ENCODE assay signal across 8 mouse cellular contexts in the genomic region with DNA sequence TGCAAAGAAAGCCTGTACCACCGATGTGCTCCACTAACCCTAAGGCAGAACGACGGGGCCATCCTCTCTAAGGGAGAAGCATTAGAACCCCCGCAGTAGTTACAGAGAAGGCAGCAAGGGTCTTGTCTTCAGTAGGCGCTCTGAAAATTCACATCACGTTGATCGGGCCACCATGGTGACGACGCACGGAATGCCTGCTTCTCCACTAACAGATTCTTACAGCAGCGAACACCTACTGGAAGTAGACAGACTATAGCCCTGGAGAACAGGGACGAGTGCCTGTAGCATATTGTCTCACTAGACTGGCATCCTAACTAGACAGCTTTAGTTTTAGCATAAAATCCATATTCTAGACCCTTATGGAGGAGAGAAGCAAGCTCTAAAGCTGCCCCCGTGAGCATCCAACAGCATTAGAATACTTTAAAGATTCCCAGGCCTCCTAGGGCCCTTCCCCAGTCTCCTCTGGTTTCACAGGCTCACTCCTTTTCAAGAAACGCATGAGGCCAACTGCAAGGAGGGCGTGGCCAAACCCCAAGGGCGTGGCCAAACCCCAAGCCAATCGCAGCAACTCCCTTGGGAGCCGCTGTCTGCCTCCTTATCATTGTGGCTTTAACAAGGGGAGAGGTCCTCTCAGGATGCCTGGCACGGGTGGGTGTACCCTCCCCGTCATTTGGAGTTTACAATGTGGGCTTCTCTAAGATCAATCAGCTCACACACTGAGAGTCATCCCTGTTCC.
DNase-seq lines count a peak whose midpoint lies in the region; ATAC-seq lines count a peak whose summit lies in the region.

No protein-coding gene starts in this region.

- H3K9me3 ChIP-seq in embryonic facial prominence, embryonic 10.5 days = no peaks in the 10 kb centered on the region
- H3K9me3 ChIP-seq in hindbrain, embryonic 11.5 days (ENCODE audit: control insufficient read depth, low read length) = no peaks in the 10 kb centered on the region
- H3K9me3 ChIP-seq in neural tube, embryonic 12.5 days = no peaks in the 10 kb centered on the region
- H3K9me3 ChIP-seq in intestine, embryonic 15.5 days = no peaks in the 10 kb centered on the region

- ATAC-seq in hindbrain, embryonic 11.5 days (ENCODE audit: low FRiP score) = peak; percentile 56; the same call in 1 of the 2 replicates
- ATAC-seq in neural tube, embryonic 12.5 days (ENCODE audit: low FRiP score, low read depth) = peak; percentile 44; the same call in 1 of the 2 replicates
- ATAC-seq in granulocyte monocyte progenitor cell, adult 5-6 weeks (replicated peaks; ENCODE audit: poor library complexity, severe bottlenecking) = no peak
- ATAC-seq in intestine, embryonic 15.5 days = no peak

- H3K4me3 ChIP-seq in embryonic facial prominence, embryonic 10.5 days = peak overlapping the region; percentile 21; the same call in 1 of the 2 replicates
- H3K4me3 ChIP-seq in hindbrain, embryonic 11.5 days (ENCODE audit: low read depth, low read length) = no peak overlapping the region
- no peak overlapping the region for H3K4me3 ChIP-seq in neural tube, embryonic 12.5 days
- H3K4me3 ChIP-seq in intestine, embryonic 15.5 days (replicated peaks) = no peak overlapping the region

- peak overlapping the region; percentile 24; the same call in 1 of the 2 replicates for H3K27ac ChIP-seq in embryonic facial prominence, embryonic 10.5 days (replicated peaks)
- H3K27ac ChIP-seq in hindbrain, embryonic 11.5 days (ENCODE audit: low read depth, low read length) = no peak overlapping the region
- no peak overlapping the region for H3K27ac ChIP-seq in neural tube, embryonic 12.5 days
- H3K27ac ChIP-seq in intestine, embryonic 15.5 days = no peak overlapping the region

- H3K9ac ChIP-seq in hindbrain, embryonic 11.5 days (ENCODE audit: low read depth, low read length) = no peak overlapping the region
- no peak overlapping the region for H3K9ac ChIP-seq in neural tube, embryonic 12.5 days
- H3K9ac ChIP-seq in intestine, embryonic 15.5 days = no peak overlapping the region

- peaks cover 30% of the 10 kb centered on the region for H3K27me3 ChIP-seq in embryonic facial prominence, embryonic 10.5 days (replicated peaks; ENCODE audit: low read depth, poor library complexity, severe bottlenecking)
- 0 out of 2 replicates have a peak, but pooled peaks cover 3% of the 10 kb centered on the region for H3K27me3 ChIP-seq in hindbrain, embryonic 11.5 days (ENCODE audit: control insufficient read depth, insufficient read depth, low read length)
- no peaks in the 10 kb centered on the region for H3K27me3 ChIP-seq in neural tube, embryonic 12.5 days (replicated peaks)
- peaks cover 4% of the 10 kb centered on the region; the same call in 1 of the 2 replicates for H3K27me3 ChIP-seq in intestine, embryonic 15.5 days (replicated peaks)

- peaks cover 14% of the 10 kb centered on the region for H3K4me1 ChIP-seq in embryonic facial prominence, embryonic 10.5 days
- H3K4me1 ChIP-seq in hindbrain, embryonic 11.5 days (replicated peaks; ENCODE audit: control insufficient read depth, insufficient read depth, low read length) = peaks cover 3% of the 10 kb centered on the region; the same call in 1 of the 2 replicates
- H3K4me1 ChIP-seq in neural tube, embryonic 12.5 days = peaks cover 9% of the 10 kb centered on the region; the same call in 1 of the 2 replicates
- 0 out of 2 replicates have a peak, but pooled peaks cover 4% of the 10 kb centered on the region for H3K4me1 ChIP-seq in intestine, embryonic 15.5 days (replicated peaks)

- WGBS in embryonic facial prominence, embryonic 10.5 days = 9% methylated on average over 20 of the region's 20 CpGs
- WGBS in hindbrain, embryonic 11.5 days = 6% methylated on average over 20 of the region's 20 CpGs
- WGBS in neural tube, embryonic 12.5 days = 8% methylated on average over 20 of the region's 20 CpGs
- WGBS in intestine, embryonic 15.5 days = 14% methylated on average over 20 of the region's 20 CpGs

- peak; percentile 17 to 38 for DNase-seq in layer of hippocampus, postnatal 10 days (ENCODE audit: low spot score in 2 of 2)
- no peak for DNase-seq in layer of hippocampus, adult 9-11 months
- peak; percentile 61 for DNase-seq in embryonic facial prominence, embryonic 10.5 days (ENCODE audit: low spot score)
- peak; percentile 73 for DNase-seq in hindbrain, embryonic 11.5 days (ENCODE audit: low spot score)
- DNase-seq in kidney, adult 8-10 months = no peak

- 0 out of 2 replicates have a peak overlapping the region, but pooled peaks have one; percentile 11 for H3K4me2 ChIP-seq in hindbrain, embryonic 11.5 days (replicated peaks; ENCODE audit: low read depth, low read length)
- peak overlapping the region; percentile 29 for H3K4me2 ChIP-seq in neural tube, embryonic 12.5 days (replicated peaks)
- H3K4me2 ChIP-seq in intestine, embryonic 15.5 days (replicated peaks) = no peak overlapping the region

- H3K36me3 ChIP-seq in embryonic facial prominence, embryonic 10.5 days (replicated peaks) = no peaks in the 10 kb centered on the region
- H3K36me3 ChIP-seq in hindbrain, embryonic 11.5 days (ENCODE audit: control insufficient read depth, insufficient read depth, low read length) = no peaks in the 10 kb centered on the region
- no peaks in the 10 kb centered on the region for H3K36me3 ChIP-seq in neural tube, embryonic 12.5 days
- no peaks in the 10 kb centered on the region for H3K36me3 ChIP-seq in intestine, embryonic 15.5 days

Comparison
In these comparisons a context has a peak if more than half of its experiments do, and no peak if none do; other contexts are left out.
1. DNase-seq: peak in layer of hippocampus, postnatal 10 days (2 of 2), embryonic facial prominence, embryonic 10.5 days (single experiment) and hindbrain, embryonic 11.5 days (single experiment); none in layer of hippocampus, adult 9-11 months (single experiment) and kidney, adult 8-10 months (0 of 2).
2. ATAC-seq: peak in hindbrain, embryonic 11.5 days (single experiment) and neural tube, embryonic 12.5 days (single experiment); none in granulocyte monocyte progenitor cell, adult 5-6 weeks (single experiment) and intestine, embryonic 15.5 days (single experiment).